Mouse (Mus musculus) liver, embryonic 13.5 days (tissue): Measurements from ENCODE around the gene 1700015F17Rik. TPM values are rescaled to one million over a fixed set of nuclear protein-coding genes. Genes with fewer than 3 reads are reported as not detected.

Source experiments
- ATAC-seq: fragments of 200-750 bp; cut with Nextera tagmentation; 2 replicates; pipeline ENCODE4 v1.8.0; 2017; ENCODE audit warnings: low read depth, mild to moderate bottlenecking, moderate number of reproducible peaks, moderate library complexity
- DNase-seq: peaks from one replicate; pipeline ENCODE4 v3.0.0; 2022
- H3K27ac ChIP-seq: fragments of 300-500 bp; sonication (generic); 2 replicates; pipeline ENCODE4 v1.5.1; 2015; ENCODE audit warnings: moderate library complexity, mild to moderate bottlenecking, inconsistent platforms
- H3K27me3 ChIP-seq: fragments of 300-500 bp; sonication (generic); 2 replicates; pipeline ENCODE4 v1.6.1; 2015; ENCODE audit warnings: mild to moderate bottlenecking, inconsistent platforms
- H3K36me3 ChIP-seq: fragments of 300-500 bp; sonication (generic); 2 replicates; pipeline ENCODE4 v1.6.1; 2015; ENCODE audit warnings: mild to moderate bottlenecking, inconsistent platforms
- H3K4me1 ChIP-seq: fragments of 300-500 bp; sonication (generic); replicated peaks from 2 replicates; pipeline ENCODE4 v1.6.1; 2015; ENCODE audit warnings: inconsistent platforms
- H3K4me2 ChIP-seq: fragments of 300-500 bp; sonication (generic); 2 replicates; pipeline ENCODE4 v1.6.1; 2015; ENCODE audit warnings: inconsistent platforms, mild to moderate bottlenecking, moderate library complexity
- H3K4me3 ChIP-seq: fragments of 300-500 bp; sonication (generic); replicated peaks from 2 replicates; pipeline ENCODE4 v1.5.1; 2015; ENCODE audit warnings: mild to moderate bottlenecking, inconsistent platforms
- H3K9ac ChIP-seq: fragments of 300-500 bp; sonication (generic); 2 replicates; pipeline ENCODE4 v1.6.1; 2015; ENCODE audit warnings: mild to moderate bottlenecking, inconsistent platforms
- H3K9me3 ChIP-seq: fragments of 300-500 bp; sonication (generic); replicated peaks from 2 replicates; pipeline ENCODE4 v1.6.1; 2016; ENCODE audit warnings: inconsistent platforms
- WGBS: fragments of 180-500 bp; shearing (Covaris S2); methylation state at CpG from one replicate; pipeline ENCODE4 v1.1.7; 2015; ENCODE audit not compliant: insufficient replicate concordance; 5-methylcytosine and 5-hydroxymethylcytosine counted together
- polyA plus RNA-seq: library from polyadenylated mRNA; unstranded; fragments of >200 nt; fragmentation: Nextera tagmentation; extraction: Ambion mirVana; gene quantifications from 2 replicates; pipeline ENCODE4 v1.2.1, GENCODE M21; 2015

Gene 1700015F17Rik
- polyA plus RNA-seq, result not detected in 2 replicates

GRCm38 (mm10) chr5:5479043-5479442, at the start of gene 1700015F17Rik:
Gene 1700015F17Rik (minus strand): TSS chr5:5479143.
- Histone ChIP-seq H3K27ac (no peak within 1 kb of the TSS), H3K4me1 (no peaks in the 10 kb centered on the region), H3K27me3 (no peaks in the 10 kb centered on the region), H3K4me2 (no peak within 1 kb of the TSS), H3K9me3 (no peaks in the 10 kb centered on the region), H3K9ac (no peak within 1 kb of the TSS), H3K4me3 (no peak within 1 kb of the TSS), H3K36me3 (no peaks in the 10 kb centered on the region)
- DNase-seq, result no peak
- no peak for ATAC-seq
- 79% methylated on average over 6 of the region's 6 CpGs for WGBS

GRCm38 (mm10) chr5:5515411-5515810, 36.5 kb upstream of the 1700015F17Rik start:
- Histone ChIP-seq H3K4me2 (no peak overlapping the region; the same call in 1 of the 2 replicates), H3K4me3 (no peak overlapping the region), H3K9ac (no peak overlapping the region), H3K36me3 (no peaks in the 10 kb centered on the region), H3K4me1 (peaks cover 4% of the 10 kb centered on the region; the same call in 1 of the 2 replicates), H3K27me3 (no peaks in the 10 kb centered on the region), H3K27ac (no peak overlapping the region), H3K9me3 (no peaks in the 10 kb centered on the region)
- WGBS, result 48% methylated on average over 5 of the region's 5 CpGs
- no peak for DNase-seq
- ATAC-seq, result no peak

- Histone ChIP-seq H3K9me3 (no peaks in the 10 kb centered on the region), H3K4me1 (peaks cover 4% of the 10 kb centered on the region; the same call in 1 of the 2 replicates), H3K27me3 (no peaks in the 10 kb centered on the region), H3K4me3 (peak within 1 kb of the TSS; percentile 68), H3K27ac (peak within 1 kb of the TSS; percentile 69), H3K4me2 (peak within 1 kb of the TSS; percentile 85), H3K36me3 (no peaks in the 10 kb centered on the region), H3K9ac (peak within 1 kb of the TSS; percentile 69)
- ATAC-seq (peak; percentile 82), DNase-seq (peak; percentile 47)
- under 1% methylated on average over 79 of the region's 79 CpGs for WGBS
Measured at GRCm38 (mm10) chr5:5514196-5515076, 35.5 kb upstream of the 1700015F17Rik start, which contains the start of gene Cldn12. Gene Cldn12 (minus strand): TSS chr5:5514958.

GRCm38 (mm10) chr5:5511401-5511800, 32.5 kb upstream of the 1700015F17Rik start:
- no peak overlapping the region for H3K27ac ChIP-seq
- no peaks in the 10 kb centered on the region for H3K27me3 ChIP-seq
- peaks cover 4% of the 10 kb centered on the region; the same call in 1 of the 2 replicates for H3K4me1 ChIP-seq
- H3K36me3 ChIP-seq, result no peaks in the 10 kb centered on the region
- no peaks in the 10 kb centered on the region for H3K9me3 ChIP-seq
- no peak overlapping the region for H3K4me3 ChIP-seq
- ATAC-seq, result no peak
- DNase-seq, result no peak
- no peak overlapping the region for H3K9ac ChIP-seq
- 67% methylated on average over 3 of the region's 3 CpGs for WGBS
- no peak overlapping the region for H3K4me2 ChIP-seq

GRCm38 (mm10) chr5:5510989-5511388, 32.0 kb upstream of the 1700015F17Rik start:
- Histone ChIP-seq H3K9ac (no peak overlapping the region), H3K36me3 (no peaks in the 10 kb centered on the region), H3K27me3 (no peaks in the 10 kb centered on the region)

GRCm38 (mm10) chr5:5510304-5510887, 31.5 kb upstream of the 1700015F17Rik start:
- no peak overlapping the region for H3K4me2 ChIP-seq
- H3K27me3 ChIP-seq, result no peaks in the 10 kb centered on the region
- peaks cover 4% of the 10 kb centered on the region; the same call in 1 of the 2 replicates for H3K4me1 ChIP-seq
- DNase-seq, result no peak
- no peak overlapping the region for H3K4me3 ChIP-seq
- no peaks in the 10 kb centered on the region for H3K36me3 ChIP-seq
- H3K27ac ChIP-seq, result no peak overlapping the region
- 77% methylated on average over 10 of the region's 10 CpGs for WGBS
- H3K9me3 ChIP-seq, result no peaks in the 10 kb centered on the region
- H3K9ac ChIP-seq, result no peak overlapping the region
- ATAC-seq, result no peak

More at GRCm38 (mm10) chr5:5510989-5511388, 32.0 kb upstream of the 1700015F17Rik start:
- Histone ChIP-seq H3K4me2 (no peak overlapping the region), H3K9me3 (no peaks in the 10 kb centered on the region), H3K4me3 (no peak overlapping the region), H3K4me1 (peaks cover 4% of the 10 kb centered on the region; the same call in 1 of the 2 replicates), H3K27ac (no peak overlapping the region)
- 72% methylated on average over 5 of the region's 5 CpGs for WGBS
- DNase-seq, result no peak
- no peak for ATAC-seq

- H3K36me3 ChIP-seq, result no peaks in the 10 kb centered on the region
- H3K4me1 ChIP-seq, result no peaks in the 10 kb centered on the region
- no peak overlapping the region for H3K4me2 ChIP-seq
- no peaks in the 10 kb centered on the region for H3K27me3 ChIP-seq
- ATAC-seq (no peak), DNase-seq (no peak)
- WGBS, result 63% methylated on average over 10 of the region's 10 CpGs
- no peaks in the 10 kb centered on the region for H3K9me3 ChIP-seq
- no peak overlapping the region for H3K4me3 ChIP-seq
- no peak overlapping the region for H3K27ac ChIP-seq
- no peak overlapping the region for H3K9ac ChIP-seq
Measured at GRCm38 (mm10) chr5:5508231-5508630, 29.3 kb upstream of the 1700015F17Rik start.

- WGBS, result 61% methylated on average over 20 of the region's 20 CpGs
- Histone ChIP-seq H3K4me1 (no peaks in the 10 kb centered on the region), H3K9ac (no peak overlapping the region), H3K4me3 (no peak overlapping the region), H3K27ac (no peak overlapping the region), H3K27me3 (no peaks in the 10 kb centered on the region), H3K4me2 (no peak overlapping the region), H3K9me3 (no peaks in the 10 kb centered on the region), H3K36me3 (no peaks in the 10 kb centered on the region)
- no peak for ATAC-seq
- no peak for DNase-seq
Measured at GRCm38 (mm10) chr5:5507701-5508225, 28.8 kb upstream of the 1700015F17Rik start.

GRCm38 (mm10) chr5:5504456-5504855, 25.5 kb upstream of the 1700015F17Rik start:
- DNase-seq (no peak), ATAC-seq (no peak)
- Histone ChIP-seq H3K27me3 (no peaks in the 10 kb centered on the region), H3K9ac (no peak overlapping the region), H3K9me3 (no peaks in the 10 kb centered on the region), H3K4me2 (no peak overlapping the region), H3K4me3 (no peak overlapping the region), H3K27ac (no peak overlapping the region), H3K36me3 (no peaks in the 10 kb centered on the region), H3K4me1 (no peaks in the 10 kb centered on the region)
- WGBS, result 76% methylated on average over 13 of the region's 13 CpGs

GRCm38 (mm10) chr5:5503381-5503780, 24.4 kb upstream of the 1700015F17Rik start:
- WGBS, result 66% methylated on average over 4 of the region's 4 CpGs
- no peak for DNase-seq
- no peaks in the 10 kb centered on the region for H3K4me1 ChIP-seq

GRCm38 (mm10) chr5:5501583-5501982, 22.6 kb upstream of the 1700015F17Rik start:
- H3K4me1 ChIP-seq, result no peaks in the 10 kb centered on the region
- no peak overlapping the region for H3K9ac ChIP-seq
- H3K27me3 ChIP-seq, result no peaks in the 10 kb centered on the region
- WGBS, result 51% methylated on average over 2 of the region's 2 CpGs
- no peak overlapping the region for H3K4me3 ChIP-seq
- H3K36me3 ChIP-seq, result no peaks in the 10 kb centered on the region
- no peak overlapping the region for H3K4me2 ChIP-seq
- no peak overlapping the region for H3K27ac ChIP-seq
- H3K9me3 ChIP-seq, result no peaks in the 10 kb centered on the region
- DNase-seq (no peak), ATAC-seq (no peak)

More at GRCm38 (mm10) chr5:5503381-5503780, 24.4 kb upstream of the 1700015F17Rik start:
- no peak overlapping the region for H3K27ac ChIP-seq
- no peaks in the 10 kb centered on the region for H3K36me3 ChIP-seq
- no peak for ATAC-seq
- H3K9ac ChIP-seq, result no peak overlapping the region
- H3K27me3 ChIP-seq, result no peaks in the 10 kb centered on the region
- H3K4me2 ChIP-seq, result no peak overlapping the region
- H3K9me3 ChIP-seq, result no peaks in the 10 kb centered on the region
- H3K4me3 ChIP-seq, result no peak overlapping the region
